14 mouse cellular contexts compared by ENCODE assay signal in the genomic region with DNA sequence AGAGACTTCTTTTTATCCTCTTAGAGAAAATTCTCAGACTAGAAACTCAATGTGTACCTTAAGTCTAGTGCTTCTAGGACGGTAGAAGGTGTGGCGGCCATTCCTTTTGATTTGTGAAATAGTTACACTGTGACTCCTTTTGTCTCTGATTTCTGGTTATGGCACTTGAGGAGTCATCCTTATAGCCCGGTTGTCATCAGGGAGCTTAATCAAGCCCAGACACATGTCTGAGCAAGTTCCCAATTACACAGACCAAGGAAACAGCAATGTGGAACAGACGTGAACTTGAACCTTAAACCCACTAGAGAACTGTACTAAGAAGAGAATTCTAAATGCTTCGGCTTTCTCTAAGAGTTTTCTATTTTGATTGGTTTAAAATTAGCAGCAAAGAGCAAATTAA.
"Had no signal": no experiment of that assay in that cellular context is flagged by ENCODE, and none has a peak within 500 bp of the region (broad histone marks: within the 10 kb centered on the region; RNA-seq: fewer than 3 reads in every experiment).

No protein-coding gene starts in this region.

- H3K27me3 ChIP-seq: limb, embryonic 12.5 days; neural tube, embryonic 15.5 days had no signal

- H3K4me1 ChIP-seq: midbrain, embryonic 10.5 days had no signal

- H3K9ac ChIP-seq: limb, embryonic 12.5 days; liver, embryonic 14.5 days; lung, embryonic 14.5 days; neural tube, embryonic 15.5 days had no signal

- H3K4me3 ChIP-seq: limb, embryonic 12.5 days; midbrain, embryonic 10.5 days; myocyte; neural tube, embryonic 15.5 days had no signal

- H3K4me2 ChIP-seq: limb, embryonic 12.5 days; lung, embryonic 14.5 days; neural tube, embryonic 15.5 days had no signal

- DNase-seq: layer of hippocampus, postnatal 36 days; lung, embryonic 14.5 days; lung, postnatal 10 days; lung, postnatal 4 days; midbrain, embryonic 14.5 days; right cerebral cortex, adult 18-20 months; right cerebral cortex, postnatal 25 days; spleen, adult 18-20 months; thymus, postnatal 4 days had no signal

- H3K27ac ChIP-seq: limb, embryonic 12.5 days; liver, embryonic 14.5 days; midbrain, embryonic 10.5 days; neural tube, embryonic 15.5 days had no signal

- H3K9me3 ChIP-seq: limb, embryonic 12.5 days; midbrain, embryonic 10.5 days; neural tube, embryonic 15.5 days had no signal
